Comparison of ENCODE assay signal across 8 mouse cellular contexts in the genomic region with DNA sequence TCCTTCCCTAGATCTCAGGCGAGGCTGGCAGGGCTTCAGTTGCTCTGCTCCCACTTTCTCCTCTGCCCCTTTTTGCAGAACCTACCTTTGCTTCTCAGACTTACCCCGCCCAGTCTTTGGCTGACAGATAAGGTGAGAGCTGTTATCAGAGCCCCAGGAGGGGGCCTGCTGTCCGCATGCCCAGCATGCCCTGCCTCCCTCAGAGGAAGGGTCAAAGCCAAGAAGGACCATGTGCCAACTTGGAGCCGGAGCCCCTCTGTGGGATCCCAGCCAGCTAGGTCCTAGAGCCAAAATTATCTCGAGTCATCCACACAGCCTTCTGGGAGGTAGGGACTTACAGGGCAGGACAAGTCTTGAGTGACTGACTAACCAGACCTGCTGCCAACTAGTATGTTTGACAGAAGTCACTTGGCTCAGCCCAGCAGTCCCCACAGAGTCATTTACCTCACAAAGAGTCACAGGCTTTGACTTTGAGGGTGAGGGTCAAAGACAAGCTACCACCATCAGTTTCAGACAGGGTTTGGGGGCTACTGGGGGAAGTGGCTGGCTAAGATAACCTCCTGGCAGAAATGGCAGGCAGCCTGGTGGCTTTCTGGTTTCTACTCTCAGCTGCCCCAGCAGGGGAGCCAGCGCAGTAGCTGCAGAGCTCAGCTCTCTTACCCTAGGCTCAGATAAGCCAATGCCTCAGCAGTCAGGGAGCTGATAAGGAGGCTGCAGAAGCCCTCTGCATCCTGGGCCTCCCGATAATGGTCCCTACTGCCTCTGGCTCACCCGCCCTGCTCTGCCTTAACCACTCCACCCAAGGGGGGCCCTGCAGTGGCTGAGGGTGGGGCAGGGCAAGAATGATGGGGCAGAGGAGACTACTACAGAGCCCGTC. TPM values are rescaled to one million over a fixed set of nuclear protein-coding genes. Genes with fewer than 3 reads are reported as not detected.
DNase-seq lines count a peak whose midpoint lies in the region; ATAC-seq lines count a peak whose summit lies in the region.

No protein-coding gene starts in this region.

- 25% methylated on average over 9 of the region's 9 CpGs for WGBS in lung, embryonic 15.5 days
- 22% methylated on average over 9 of the region's 9 CpGs for WGBS in heart, embryonic 16.5 days
- WGBS in liver, embryonic 16.5 days (ENCODE audit: insufficient replicate concordance), result 18% methylated on average over 9 of the region's 9 CpGs

- peak overlapping the region; percentile 88 for H3K27ac ChIP-seq in lung, embryonic 15.5 days
- peak overlapping the region; percentile 86 for H3K27ac ChIP-seq in heart, embryonic 16.5 days (ENCODE audit: low read length)
- peak overlapping the region; percentile 100 for H3K27ac ChIP-seq in liver, embryonic 16.5 days (ENCODE audit: low read length)

- intact Hi-C loops in left cerebral cortex, postnatal 25 days (cut with DNase I), result loop anchor here (2.0 to 5.0 kb wide), 3 partner anchors 101 to 173 kb away; no protein-coding TSS in a partner anchor

- H3K4me3 ChIP-seq in lung, embryonic 15.5 days, result no peak overlapping the region
- H3K4me3 ChIP-seq in heart, embryonic 16.5 days (ENCODE audit: low read length), result no peak overlapping the region
- H3K4me3 ChIP-seq in liver, embryonic 16.5 days (ENCODE audit: low read depth, low read length), result peak overlapping the region; percentile 59

- no peak overlapping the region for H3K9ac ChIP-seq in lung, embryonic 15.5 days
- H3K9ac ChIP-seq in heart, embryonic 16.5 days (ENCODE audit: low read length), result peak overlapping the region; percentile 10; the same call in 1 of the 2 replicates
- H3K9ac ChIP-seq in liver, embryonic 16.5 days (ENCODE audit: low read depth, low read length), result peak overlapping the region; percentile 83

- no peaks in the 10 kb centered on the region for H3K36me3 ChIP-seq in lung, embryonic 15.5 days
- H3K36me3 ChIP-seq in heart, embryonic 16.5 days (ENCODE audit: control insufficient read depth, insufficient read depth), result no peaks in the 10 kb centered on the region
- H3K36me3 ChIP-seq in liver, embryonic 16.5 days (ENCODE audit: control insufficient read depth, insufficient read depth), result no peaks in the 10 kb centered on the region

- H3K27me3 ChIP-seq in lung, embryonic 15.5 days, result no peaks in the 10 kb centered on the region
- no peaks in the 10 kb centered on the region for H3K27me3 ChIP-seq in heart, embryonic 16.5 days (ENCODE audit: control insufficient read depth, insufficient read depth, low read length)
- H3K27me3 ChIP-seq in liver, embryonic 16.5 days (ENCODE audit: control insufficient read depth, insufficient read depth, low read depth, low read length), result no peaks in the 10 kb centered on the region

- H3K4me2 ChIP-seq in lung, embryonic 15.5 days, result peak overlapping the region; percentile 13; the same call in 1 of the 2 replicates
- peak overlapping the region; percentile 11; the same call in 1 of the 2 replicates for H3K4me2 ChIP-seq in heart, embryonic 16.5 days (ENCODE audit: low read depth, low read length)
- peak overlapping the region; percentile 83 for H3K4me2 ChIP-seq in liver, embryonic 16.5 days (ENCODE audit: low read depth, low read length)

- peak; percentile 75 for ATAC-seq in lung, embryonic 15.5 days (ENCODE audit: borderline replicate concordance, extremely low read depth, low FRiP score, low TSS enrichment)
- ATAC-seq in common myeloid progenitor, adult 5-6 weeks (replicated peaks; ENCODE audit: low read depth, poor library complexity, severe bottlenecking), result peak; percentile 90
- peak; percentile 87 for ATAC-seq in heart, embryonic 16.5 days (replicated peaks; ENCODE audit: extremely low read depth, insufficient read depth, low FRiP score)
- peak; percentile 92 for ATAC-seq in liver, embryonic 16.5 days (ENCODE audit: low read depth)

- H3K4me1 ChIP-seq in lung, embryonic 15.5 days, result peaks cover 45% of the 10 kb centered on the region
- H3K4me1 ChIP-seq in heart, embryonic 16.5 days (ENCODE audit: control insufficient read depth, insufficient read depth, low read length), result peaks cover 35% of the 10 kb centered on the region
- peaks cover 72% of the 10 kb centered on the region for H3K4me1 ChIP-seq in liver, embryonic 16.5 days (ENCODE audit: control insufficient read depth, low read depth, low read length)

- no peak for DNase-seq in lung, postnatal 10 days
- peak; percentile 48 for DNase-seq in thymus, postnatal 25 days
- DNase-seq in left cerebral cortex, postnatal 25 days (ENCODE audit: low spot score in 2 of 2), result no peak
- no peak for DNase-seq in cerebellum, adult 18-20 months

- H3K9me3 ChIP-seq in lung, embryonic 15.5 days, result no peaks in the 10 kb centered on the region
- no peaks in the 10 kb centered on the region for H3K9me3 ChIP-seq in heart, embryonic 16.5 days (replicated peaks; ENCODE audit: control insufficient read depth, low read length)
- H3K9me3 ChIP-seq in liver, embryonic 16.5 days (replicated peaks; ENCODE audit: control insufficient read depth, low read length), result no peaks in the 10 kb centered on the region

RNA-seq across cellular contexts. Expression of a gene that starts 13.2 kb away (rescaled TPM):
- not detected in 2 replicates for polyA plus RNA-seq in lung, embryonic 15.5 days (2015; fragmentation: Nextera tagmentation; extraction: Ambion mirVana)
- total RNA-seq in common myeloid progenitor, adult 5-6 weeks (2017), result not detected in 2 replicates
- polyA plus RNA-seq in heart, embryonic 16.5 days (2015; fragmentation: Nextera tagmentation; extraction: Ambion mirVana), result not detected in 2 replicates
- not detected in 2 replicates for polyA plus RNA-seq in liver, embryonic 16.5 days (2015; fragmentation: Nextera tagmentation; extraction: Ambion mirVana)
- total RNA-seq in left cerebral cortex, postnatal 25 days (2021), result not detected

RNA-seq across cellular contexts. Expression of a gene that starts 21.6 kb away (rescaled TPM):
- polyA plus RNA-seq in lung, embryonic 15.5 days (2015; fragmentation: Nextera tagmentation; extraction: Ambion mirVana), result 0.08 and 0.39 TPM in 2 replicates
- total RNA-seq in common myeloid progenitor, adult 5-6 weeks (2017), result 0.92 TPM in 1 of 2 replicates, not detected in the other
- 0.59 and 2.4 TPM in 2 replicates for polyA plus RNA-seq in heart, embryonic 16.5 days (2015; fragmentation: Nextera tagmentation; extraction: Ambion mirVana)
- polyA plus RNA-seq in liver, embryonic 16.5 days (2015; fragmentation: Nextera tagmentation; extraction: Ambion mirVana), result 0.25 and 1.3 TPM in 2 replicates
- not detected for total RNA-seq in left cerebral cortex, postnatal 25 days (2021)

Comparison
In these comparisons a context has a peak if more than half of its experiments do, and no peak if none do; other contexts are left out.
1. H3K4me2 ChIP-seq: peak in every context shown above with its lines; median percentile 83 in liver, embryonic 16.5 days; 13 in lung, embryonic 15.5 days; 11 in heart, embryonic 16.5 days.